Mouse (Mus musculus) lung, embryonic 16.5 days (tissue): ENCODE measurements around the gene Pex13. TPM values are rescaled to one million over a fixed set of nuclear protein-coding genes. Genes with fewer than 3 reads are reported as not detected.
A peak's percentile ranks its signal among the peaks of the same experiment; 100 is the strongest.

Source experiments
- ATAC-seq: fragments of 200-750 bp; cut with Nextera tagmentation; 2 replicates; pipeline ENCODE4 v1.8.0; 2017; ENCODE audit warnings: low read depth, mild to moderate bottlenecking, moderate library complexity
- H3K27ac ChIP-seq: fragments of 300-500 bp; sonication (generic); 2 replicates; pipeline ENCODE4 v1.5.1; 2014; ENCODE audit warnings: mild to moderate bottlenecking, control low read depth, low read length
- H3K27me3 ChIP-seq: fragments of 300-500 bp; sonication (generic); 2 replicates; pipeline ENCODE4 v1.6.1; 2014; ENCODE audit warnings: low read depth, low read length, mixed read lengths; ENCODE audit not compliant: control insufficient read depth, insufficient read depth
- H3K36me3 ChIP-seq: fragments of 300-500 bp; sonication (generic); 2 replicates; pipeline ENCODE4 v1.6.1; 2014; ENCODE audit warnings: low read length; ENCODE audit not compliant: control insufficient read depth, insufficient read depth
- H3K4me1 ChIP-seq: fragments of 300-500 bp; sonication (generic); replicated peaks from 2 replicates; pipeline ENCODE4 v1.6.1; 2014; ENCODE audit warnings: low read length, mixed read lengths; ENCODE audit not compliant: control insufficient read depth, insufficient read depth
- H3K4me2 ChIP-seq: fragments of 300-500 bp; sonication (generic); 2 replicates; pipeline ENCODE4 v1.6.1; 2014; ENCODE audit warnings: low read depth, low read length, control low read depth
- H3K4me3 ChIP-seq: fragments of 300-500 bp; sonication (generic); 2 replicates; pipeline ENCODE4 v1.5.1; 2014; ENCODE audit warnings: mild to moderate bottlenecking, low read length, control low read depth
- H3K9ac ChIP-seq: fragments of 300-500 bp; sonication (generic); 2 replicates; pipeline ENCODE4 v1.6.1; 2014; ENCODE audit warnings: low read length, control low read depth
- H3K9me3 ChIP-seq: fragments of 300-500 bp; sonication (generic); 2 replicates; pipeline ENCODE4 v1.6.1; 2016; ENCODE audit warnings: low read length; ENCODE audit not compliant: control insufficient read depth
- WGBS: fragments of 180-500 bp; shearing (Covaris S2); extraction: QIAGEN DNeasy Blood & Tissue Kit; methylation state at CpG from one replicate; pipeline ENCODE4 v1.1.7; 2014; 5-methylcytosine and 5-hydroxymethylcytosine counted together
- polyA plus RNA-seq: library from polyadenylated mRNA; unstranded; fragments of >200 nt; fragmentation: Nextera tagmentation; extraction: Ambion mirVana; gene quantifications from 2 replicates; pipeline ENCODE4 v1.2.1, GENCODE M21; 2015

The Pex13 gene
- 29.8 and 31.2 TPM in 2 replicates for polyA plus RNA-seq

- Histone ChIP-seq H3K9ac (peak within 1 kb of the TSS; percentile 93), H3K9me3 (no peaks in the 10 kb centered on the region), H3K27ac (peak within 1 kb of the TSS; percentile 95), H3K4me3 (peak within 1 kb of the TSS; percentile 91), H3K27me3 (no peaks in the 10 kb centered on the region), H3K36me3 (no peaks in the 10 kb centered on the region), H3K4me1 (peaks cover 2% of the 10 kb centered on the region), H3K4me2 (peak within 1 kb of the TSS; percentile 77)
- under 1% methylated on average over 49 of the region's 49 CpGs for WGBS
- ATAC-seq = peak; percentile 99
Measured at GRCm38 (mm10) chr11:23665798-23666501, at the start of gene Pex13. Gene Pex13 (minus strand): TSS chr11:23665959.

DNA sequence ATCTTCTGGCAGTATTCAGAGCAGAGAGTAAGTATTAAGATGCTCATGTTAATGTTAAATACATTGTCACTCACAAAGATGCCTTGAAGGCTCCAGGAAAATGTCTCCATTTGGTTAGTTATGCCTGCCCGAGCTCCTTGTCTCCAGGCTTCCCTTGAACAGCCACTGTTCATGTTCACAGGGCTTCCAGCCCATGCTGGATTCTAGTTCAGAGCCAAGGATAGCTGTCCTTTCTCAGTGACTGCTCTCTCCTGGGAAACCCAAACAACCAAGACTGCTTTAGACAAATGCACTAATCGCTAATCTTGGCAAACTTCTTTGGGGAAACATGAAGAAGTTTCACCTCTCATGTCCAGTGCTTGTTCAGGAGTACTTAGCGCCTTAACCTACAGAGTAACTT is 46.5 kb upstream of the Pex13 start:
- ATAC-seq = no peak
- Histone ChIP-seq H3K4me1 (no peaks in the 10 kb centered on the region), H3K36me3 (peaks cover 26% of the 10 kb centered on the region), H3K9ac (no peak overlapping the region), H3K4me2 (no peak overlapping the region), H3K4me3 (no peak overlapping the region), H3K27ac (no peak overlapping the region), H3K9me3 (no peaks in the 10 kb centered on the region), H3K27me3 (no peaks in the 10 kb centered on the region)
- WGBS = 86% methylated on average over 3 of the region's 3 CpGs

- H3K4me2 ChIP-seq = no peak overlapping the region
- no peak for ATAC-seq
- no peak overlapping the region for H3K4me3 ChIP-seq
- H3K4me1 ChIP-seq = no peaks in the 10 kb centered on the region
- H3K36me3 ChIP-seq = peaks cover 5% of the 10 kb centered on the region
- no peaks in the 10 kb centered on the region for H3K27me3 ChIP-seq
- H3K9me3 ChIP-seq = no peaks in the 10 kb centered on the region
- 83% methylated on average over 7 of the region's 7 CpGs for WGBS
- no peak overlapping the region for H3K9ac ChIP-seq
- H3K27ac ChIP-seq = no peak overlapping the region
Measured at GRCm38 (mm10) chr11:23704604-23705294, 39.0 kb upstream of the Pex13 start.

DNA sequence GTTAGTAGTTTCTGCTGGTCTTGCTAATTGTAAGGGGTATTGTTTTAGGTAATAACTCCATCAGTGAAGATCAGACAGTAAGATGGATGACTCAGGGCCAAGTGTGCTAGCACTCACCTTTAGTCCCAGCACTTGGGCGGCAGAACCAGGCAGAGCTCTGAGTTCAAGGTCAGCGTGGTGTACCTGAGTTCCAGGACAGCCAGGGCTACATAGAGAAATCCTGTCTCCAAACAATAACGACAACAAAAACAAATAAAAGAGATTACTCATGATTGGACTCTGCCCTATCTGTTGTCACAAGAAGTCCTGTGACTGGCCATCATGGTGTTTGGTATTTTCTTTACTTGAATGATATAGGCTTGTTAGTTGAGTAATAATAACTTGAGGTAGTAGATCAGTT is 36.1 kb upstream of the Pex13 start:
- Histone ChIP-seq H3K4me3 (no peak overlapping the region), H3K27me3 (no peaks in the 10 kb centered on the region), H3K9ac (no peak overlapping the region), H3K36me3 (no peaks in the 10 kb centered on the region), H3K4me1 (no peaks in the 10 kb centered on the region), H3K27ac (no peak overlapping the region), H3K9me3 (no peaks in the 10 kb centered on the region), H3K4me2 (no peak overlapping the region)
- ATAC-seq = no peak
- 91% methylated on average over 3 of the region's 3 CpGs for WGBS

DNA sequence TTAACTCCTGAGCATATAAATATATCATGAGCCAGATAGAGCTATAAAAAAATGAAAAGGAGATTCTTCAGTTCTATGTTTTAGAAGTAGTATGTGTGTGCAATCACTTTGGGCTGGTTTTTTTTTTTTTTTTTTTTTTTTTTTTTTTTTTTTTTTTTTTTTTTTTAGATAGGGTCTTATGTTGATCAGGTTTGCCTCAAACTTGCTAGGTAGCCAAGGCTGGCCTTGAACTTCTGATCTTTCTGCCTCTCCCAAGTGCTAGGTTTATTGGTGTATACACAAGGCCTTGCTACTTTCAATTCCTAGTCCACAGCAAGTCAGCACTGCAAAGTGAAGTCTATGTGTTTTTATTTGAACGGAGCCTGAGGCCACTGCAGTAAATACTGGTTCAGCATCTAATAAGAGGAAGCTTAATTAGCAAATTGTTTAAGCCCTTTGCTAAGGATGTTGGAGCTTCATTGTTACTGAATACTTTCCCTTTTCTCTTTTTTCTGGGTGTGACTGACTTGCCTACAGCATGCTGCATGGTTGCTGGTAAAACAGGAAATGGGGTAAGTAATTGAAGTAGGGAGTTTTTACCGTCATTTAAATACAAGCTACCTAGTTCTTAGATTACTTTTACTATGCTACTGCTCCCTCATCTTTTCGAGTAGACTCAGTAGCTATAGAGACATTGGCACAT is 33.8 kb upstream of the Pex13 start:
- 77% methylated on average over 3 of the region's 3 CpGs for WGBS
- no peak for ATAC-seq
- H3K4me1 ChIP-seq = no peaks in the 10 kb centered on the region

GRCm38 (mm10) chr11:23698526-23698925 is 32.8 kb upstream of the Pex13 start:
- no peak overlapping the region for H3K27ac ChIP-seq
- H3K9ac ChIP-seq = no peak overlapping the region
- H3K27me3 ChIP-seq = no peaks in the 10 kb centered on the region
- no peak overlapping the region for H3K4me2 ChIP-seq
- H3K4me3 ChIP-seq = no peak overlapping the region
- H3K36me3 ChIP-seq = no peaks in the 10 kb centered on the region
- no peaks in the 10 kb centered on the region for H3K4me1 ChIP-seq
- H3K9me3 ChIP-seq = no peaks in the 10 kb centered on the region
- WGBS = 46% methylated on average over 2 of the region's 2 CpGs
- no peak for ATAC-seq

More for the DNA sequence above, 33.8 kb upstream of the Pex13 start:
- no peaks in the 10 kb centered on the region for H3K9me3 ChIP-seq
- no peaks in the 10 kb centered on the region for H3K27me3 ChIP-seq
- no peak overlapping the region for H3K4me2 ChIP-seq
- no peaks in the 10 kb centered on the region for H3K36me3 ChIP-seq
- H3K9ac ChIP-seq = no peak overlapping the region
- no peak overlapping the region for H3K27ac ChIP-seq
- H3K4me3 ChIP-seq = no peak overlapping the region

DNA sequence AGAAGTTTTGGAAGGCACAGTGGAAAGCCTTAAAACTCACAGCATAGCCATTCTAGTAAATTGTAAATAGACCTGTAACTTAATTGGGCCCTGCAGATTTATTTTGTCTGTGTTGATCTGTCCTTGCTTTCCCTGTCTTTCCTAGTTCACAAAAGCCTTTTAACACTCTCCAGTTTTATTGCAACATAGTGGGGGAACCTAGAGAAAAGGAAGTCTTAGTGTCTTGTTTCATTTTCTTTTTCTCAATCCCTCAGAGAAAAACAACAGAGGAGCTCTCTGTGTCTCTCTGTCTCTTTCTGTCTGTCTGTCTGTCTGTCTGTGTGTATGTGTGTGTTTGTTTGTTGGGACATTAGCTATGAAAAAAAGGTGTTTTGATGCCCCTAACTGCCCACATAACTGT is 30.1 kb upstream of the Pex13 start:
- no peak overlapping the region for H3K9ac ChIP-seq
- H3K27me3 ChIP-seq = no peaks in the 10 kb centered on the region
- H3K4me3 ChIP-seq = no peak overlapping the region
- H3K36me3 ChIP-seq = no peaks in the 10 kb centered on the region
- H3K9me3 ChIP-seq = no peaks in the 10 kb centered on the region
- no peak overlapping the region for H3K4me2 ChIP-seq
- H3K27ac ChIP-seq = no peak overlapping the region
- H3K4me1 ChIP-seq = no peaks in the 10 kb centered on the region
- ATAC-seq = no peak

GRCm38 (mm10) chr11:23693286-23693685 is 27.5 kb upstream of the Pex13 start:
- H3K9ac ChIP-seq = no peak overlapping the region
- H3K27me3 ChIP-seq = no peaks in the 10 kb centered on the region
- ATAC-seq = no peak
- no peak overlapping the region for H3K4me3 ChIP-seq
- H3K9me3 ChIP-seq = no peaks in the 10 kb centered on the region
- H3K4me1 ChIP-seq = no peaks in the 10 kb centered on the region
- H3K27ac ChIP-seq = no peak overlapping the region
- H3K4me2 ChIP-seq = no peak overlapping the region
- no peaks in the 10 kb centered on the region for H3K36me3 ChIP-seq
- WGBS = 84% methylated on average over 2 of the region's 2 CpGs

DNA sequence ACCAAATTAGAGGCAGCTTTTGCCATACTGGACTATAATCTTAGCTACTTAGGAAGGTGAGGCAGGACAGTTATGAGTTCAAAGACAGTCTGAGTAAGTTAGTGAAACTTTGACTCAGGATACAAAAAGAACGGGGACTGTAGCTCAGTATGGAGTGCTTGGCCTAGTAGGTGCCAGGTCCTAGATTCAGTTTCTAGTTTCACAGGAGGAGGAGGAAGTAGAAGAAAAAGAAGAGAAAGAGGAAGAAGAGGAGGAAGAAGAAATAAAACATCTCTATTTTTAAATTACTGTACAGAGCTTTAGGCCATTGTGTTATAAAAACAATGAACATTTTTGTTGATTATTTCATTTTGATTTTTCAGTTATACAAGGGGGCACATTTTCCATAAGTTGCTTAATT is 22.3 kb upstream of the Pex13 start:
- H3K4me3 ChIP-seq = no peak overlapping the region
- no peaks in the 10 kb centered on the region for H3K27me3 ChIP-seq
- H3K36me3 ChIP-seq = no peaks in the 10 kb centered on the region
- no peaks in the 10 kb centered on the region for H3K4me1 ChIP-seq
- H3K27ac ChIP-seq = no peak overlapping the region
- H3K9ac ChIP-seq = no peak overlapping the region
- 97% methylated on average over 1 of the region's 1 CpGs for WGBS
- H3K4me2 ChIP-seq = no peak overlapping the region
- ATAC-seq = no peak
- no peaks in the 10 kb centered on the region for H3K9me3 ChIP-seq
